Mouse (Mus musculus) liver, adult 2 months (tissue): ENCODE data around the gene Dnaaf1.

ENCODE experiments used
- CTCF ChIP-seq: fragments of 200-500 bp; IDR thresholded peaks from 2 replicates; pipeline ENCODE4 v1.5.1; 2011; ENCODE audit warnings: low read depth, low read length, control low read depth
- POLR2A ChIP-seq: fragments of 200-500 bp; IDR thresholded peaks from 2 replicates; pipeline ENCODE4 v1.6.1; 2011; ENCODE audit warnings: low read length, control low read depth; ENCODE audit not compliant: insufficient read depth; ENCODE audit errors: extremely low read depth

- TF ChIP-seq POLR2A: no peak
- TF ChIP-seq CTCF: no peak
Observed at GRCm38 (mm10) chr8:119531973-119532372, 43.1 kb upstream of the Dnaaf1 start.
